Mouse (Mus musculus) G1E (cell line): ENCODE results near the gene Golph3. TPM values are rescaled to one million over a fixed set of nuclear protein-coding genes. Genes with fewer than 3 reads are reported as not detected.

Experiments
- ATAC-seq: 2 replicates; pipeline ENCODE4 v1.8.0; 2016; ENCODE audit warnings: mild to moderate bottlenecking; ENCODE audit not compliant: insufficient number of reproducible peaks, poor library complexity, low FRiP score, severe bottlenecking; ENCODE audit errors: extremely low read depth
- DNase-seq: peaks from one replicate; pipeline ENCODE4 v3.0.0; 2012; ENCODE audit warnings: low spot score
- H3K27me3 ChIP-seq: 2 replicates; pipeline ENCODE4 v1.6.1; 2012; ENCODE audit warnings: mild to moderate bottlenecking, low read length, inconsistent platforms; ENCODE audit not compliant: insufficient read depth
- H3K36me3 ChIP-seq: replicated peaks from 2 replicates; pipeline ENCODE3; 2012; ENCODE audit warnings: mild to moderate bottlenecking, inconsistent platforms
- H3K4me1 ChIP-seq: 2 replicates; pipeline ENCODE4 v1.6.1; 2012; ENCODE audit warnings: low read depth, low read length, inconsistent platforms, mixed read lengths; ENCODE audit not compliant: insufficient read depth
- H3K4me3 ChIP-seq: 2 replicates; pipeline ENCODE4 v1.5.1; 2012; ENCODE audit warnings: low read depth, mild to moderate bottlenecking, inconsistent platforms, low read length, moderate library complexity, mixed read lengths
- H3K9me3 ChIP-seq: replicated peaks from 2 replicates; pipeline ENCODE4 v1.6.1; 2012; ENCODE audit warnings: inconsistent platforms
- CTCF ChIP-seq: IDR thresholded peaks from 2 replicates; pipeline ENCODE4 v1.5.1; 2012; ENCODE audit warnings: low read depth, low read length, inconsistent platforms, mixed read lengths
- GATA1 ChIP-seq: IDR thresholded peaks from 2 replicates; pipeline ENCODE4 v1.6.1; 2012; ENCODE audit warnings: borderline replicate concordance, low read length, inconsistent platforms, mixed read lengths
- GATA2 ChIP-seq: IDR thresholded peaks from 2 replicates; pipeline ENCODE4 v1.6.1; 2012; ENCODE audit warnings: low read depth, low read length, inconsistent platforms, borderline replicate concordance
- POLR2AphosphoS5 ChIP-seq: IDR thresholded peaks from 2 replicates; pipeline ENCODE4 v1.6.1; 2012; ENCODE audit warnings: low read depth, low read length, inconsistent platforms; ENCODE audit not compliant: insufficient replicate concordance
- TAL1 ChIP-seq: conservative IDR thresholded peaks from 2 replicates; pipeline ENCODE4 v1.6.1; 2012; ENCODE audit warnings: low read depth, low read length, inconsistent platforms, mixed read lengths
- polyA plus RNA-seq: library from polyadenylated mRNA; stranded (reverse); fragments of >175 nt; gene quantifications from 2 replicates; pipeline ENCODE4 v1.2.3, GENCODE M21; 2012
- total RNA-seq, 2 experiments: library from RNA; stranded (forward) in 1 of 2; stranded (reverse) in 1 of 2; fragments of 200-1000 nt in 1 of 2; fragments of >200 nt in 1 of 2; fragmentation: Nextera tagmentation in 1 of 2; gene quantifications; 2 replicates each; pipeline ENCODE4 v1.2.3; 2014 to 2017

Golph3 gene
- total and polyA plus RNA-seq, 3 experiments: 299 to 739 (median 411) TPM

GRCm38 (mm10) chr15:12348950-12349349 lies 27.7 kb downstream of the Golph3 start:
- ATAC-seq: no peak
- peaks cover 90% of the 10 kb centered on the region for H3K36me3 ChIP-seq
- H3K4me1 ChIP-seq: peaks cover 40% of the 10 kb centered on the region
- no peaks in the 10 kb centered on the region for H3K9me3 ChIP-seq
- no peak for DNase-seq
- no peaks in the 10 kb centered on the region for H3K27me3 ChIP-seq
- TF ChIP-seq POLR2AphosphoS5 (no peak), CTCF (no peak), GATA2 (no peak), TAL1 (no peak), GATA1 (no peak)
- no peak overlapping the region for H3K4me3 ChIP-seq

- TF ChIP-seq GATA1 (no peak), CTCF (no peak), POLR2AphosphoS5 (no peak), TAL1 (no peak)
- Histone ChIP-seq H3K4me3 (no peak overlapping the region), H3K36me3 (peaks cover 87% of the 10 kb centered on the region), H3K9me3 (no peaks in the 10 kb centered on the region), H3K27me3 (no peaks in the 10 kb centered on the region), H3K4me1 (peaks cover 36% of the 10 kb centered on the region)
- ATAC-seq: no peak
- DNase-seq: no peak
Observed at GRCm38 (mm10) chr15:12349840-12350239, 28.6 kb downstream of the Golph3 start.

GRCm38 (mm10) chr15:12351470-12351869 lies 30.2 kb downstream of the Golph3 start:
- H3K9me3 ChIP-seq: no peaks in the 10 kb centered on the region
- ATAC-seq (no peak), DNase-seq (no peak)
- H3K27me3 ChIP-seq: no peaks in the 10 kb centered on the region
- TF ChIP-seq POLR2AphosphoS5 (no peak), GATA2 (no peak), GATA1 (no peak), TAL1 (no peak), CTCF (no peak)
- no peak overlapping the region for H3K4me3 ChIP-seq
- H3K36me3 ChIP-seq: peaks cover 88% of the 10 kb centered on the region
- H3K4me1 ChIP-seq: peaks cover 42% of the 10 kb centered on the region

- Histone ChIP-seq H3K27me3 (no peaks in the 10 kb centered on the region), H3K36me3 (peaks cover 90% of the 10 kb centered on the region), H3K4me1 (peaks cover 46% of the 10 kb centered on the region), H3K4me3 (no peak overlapping the region), H3K9me3 (no peaks in the 10 kb centered on the region)
- ATAC-seq (no peak; the same call in 1 of the 2 replicates), DNase-seq (no peak)
- no peak for TF ChIP-seq TAL1
- TF ChIP-seq GATA1: no peak
- TF ChIP-seq GATA2: no peak
- no peak for TF ChIP-seq POLR2AphosphoS5
- no peak for TF ChIP-seq CTCF
Observed at GRCm38 (mm10) chr15:12354281-12354810, 33.1 kb downstream of the Golph3 start.

- no peak for DNase-seq
- no peak for ATAC-seq
- Histone ChIP-seq H3K9me3 (no peaks in the 10 kb centered on the region), H3K36me3 (peaks cover 89% of the 10 kb centered on the region), H3K27me3 (no peaks in the 10 kb centered on the region), H3K4me1 (peaks cover 39% of the 10 kb centered on the region), H3K4me3 (no peak overlapping the region)
- TF ChIP-seq GATA2 (no peak), GATA1 (no peak), POLR2AphosphoS5 (no peak), TAL1 (no peak), CTCF (no peak)
Observed at GRCm38 (mm10) chr15:12355261-12355660, 34.0 kb downstream of the Golph3 start.

GRCm38 (mm10) chr15:12355907-12356306 lies 34.7 kb downstream of the Golph3 start:
- peaks cover 40% of the 10 kb centered on the region for H3K4me1 ChIP-seq
- no peaks in the 10 kb centered on the region for H3K27me3 ChIP-seq
- DNase-seq (no peak), ATAC-seq (no peak)
- TF ChIP-seq GATA1 (no peak), POLR2AphosphoS5 (no peak), CTCF (no peak), GATA2 (no peak)
- H3K36me3 ChIP-seq: peaks cover 93% of the 10 kb centered on the region
- no peak overlapping the region for H3K4me3 ChIP-seq
- no peaks in the 10 kb centered on the region for H3K9me3 ChIP-seq

- no peak for TF ChIP-seq CTCF
- no peak for TF ChIP-seq GATA1
- no peak for TF ChIP-seq GATA2
- TF ChIP-seq TAL1: no peak
- TF ChIP-seq POLR2AphosphoS5: no peak
- H3K4me1 ChIP-seq: peaks cover 36% of the 10 kb centered on the region
- no peak overlapping the region for H3K4me3 ChIP-seq
- no peaks in the 10 kb centered on the region for H3K27me3 ChIP-seq
- peaks cover 94% of the 10 kb centered on the region for H3K36me3 ChIP-seq
- ATAC-seq: no peak
- no peaks in the 10 kb centered on the region for H3K9me3 ChIP-seq
- no peak for DNase-seq
Observed at GRCm38 (mm10) chr15:12357459-12357858, 36.2 kb downstream of the Golph3 start.
